Mouse (Mus musculus) kidney, adult 2 months (tissue): Measurements from ENCODE around the gene Mtfmt. TPM values are rescaled to one million over a fixed set of nuclear protein-coding genes. Genes with fewer than 3 reads are reported as not detected.

Experiments
- DNase-seq: peaks from one replicate; pipeline ENCODE4 v3.0.0; 2021
- H3K27ac ChIP-seq: fragments of 200-500 bp; 2 replicates; pipeline ENCODE4 v1.5.1; 2012; ENCODE audit warnings: low read depth, low read length, control low read depth, inconsistent platforms; ENCODE audit not compliant: insufficient read depth
- H3K27me3 ChIP-seq: fragments of 200-500 bp; replicated peaks from 2 replicates; pipeline ENCODE4 v1.6.1; 2012; ENCODE audit warnings: mild to moderate bottlenecking, moderate library complexity, low read length, inconsistent platforms; ENCODE audit not compliant: control insufficient read depth, insufficient read depth
- H3K36me3 ChIP-seq: fragments of 200-500 bp; 2 replicates; pipeline ENCODE4 v1.6.1; 2012; ENCODE audit warnings: mild to moderate bottlenecking, moderate library complexity, low read length, inconsistent platforms; ENCODE audit not compliant: control insufficient read depth, insufficient read depth
- H3K4me1 ChIP-seq: fragments of 200-500 bp; 2 replicates; pipeline ENCODE4 v1.6.1; 2011; ENCODE audit warnings: low read length; ENCODE audit not compliant: control insufficient read depth, insufficient read depth
- H3K4me3 ChIP-seq: fragments of 200-500 bp; 2 replicates; pipeline ENCODE4 v1.5.1; 2011; ENCODE audit warnings: mild to moderate bottlenecking, low read depth, low read length, control low read depth; ENCODE audit not compliant: insufficient read depth
- CTCF ChIP-seq: fragments of 200-500 bp; conservative IDR thresholded peaks from 2 replicates; pipeline ENCODE4 v1.5.1; 2011; ENCODE audit warnings: low read depth, mild to moderate bottlenecking, control low read depth, low read length, moderate library complexity, mixed read lengths; ENCODE audit not compliant: insufficient read depth, insufficient read length
- POLR2A ChIP-seq: fragments of 200-500 bp; IDR thresholded peaks from one replicate; pipeline ENCODE4 v1.6.1; 2011; ENCODE audit warnings: low read depth, low read length, control low read depth
- WGBS: fragments of 180-500 bp; shearing (Covaris S2); methylation state at CpG from one replicate; pipeline ENCODE4 v1.1.7; 2018; 5-methylcytosine and 5-hydroxymethylcytosine counted together
- polyA plus RNA-seq: library from polyadenylated mRNA; depleted of rRNA; stranded (reverse); fragments of >200 nt; gene quantifications from 2 replicates; pipeline ENCODE4 v1.2.3, GENCODE M21; 2012; rRNA removed

The Mtfmt gene
- polyA plus RNA-seq, 1 experiment, result 11.5 TPM

DNA sequence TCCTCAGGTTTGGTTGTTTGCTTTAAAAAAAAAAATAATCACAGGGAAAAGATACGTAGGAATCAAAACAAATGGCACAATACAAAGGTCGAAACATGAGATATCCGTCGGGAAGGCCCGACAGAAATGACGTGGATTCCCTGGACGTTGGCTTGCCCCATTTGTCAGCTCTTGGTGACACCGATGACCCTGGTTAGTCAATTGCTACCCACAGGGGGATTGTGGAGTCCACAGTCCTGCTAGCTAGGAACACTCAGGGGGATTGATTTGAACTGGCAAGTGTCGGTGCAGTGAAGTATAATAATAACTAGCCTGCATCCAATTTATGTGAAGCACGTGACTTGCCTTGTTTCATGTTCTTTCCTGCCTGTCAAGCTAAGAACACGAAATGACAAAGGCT, 32.1 kb downstream of the Mtfmt start:
- 42% methylated on average over 11 of the region's 11 CpGs for WGBS
- Histone ChIP-seq H3K4me1 (no peaks in the 10 kb centered on the region), H3K36me3 (no peaks in the 10 kb centered on the region), H3K27me3 (no peaks in the 10 kb centered on the region), H3K4me3 (no peak overlapping the region), H3K27ac (no peak overlapping the region)
- no peak for TF ChIP-seq POLR2A
- TF ChIP-seq CTCF, result no peak
- peak; percentile 15 for DNase-seq

DNA sequence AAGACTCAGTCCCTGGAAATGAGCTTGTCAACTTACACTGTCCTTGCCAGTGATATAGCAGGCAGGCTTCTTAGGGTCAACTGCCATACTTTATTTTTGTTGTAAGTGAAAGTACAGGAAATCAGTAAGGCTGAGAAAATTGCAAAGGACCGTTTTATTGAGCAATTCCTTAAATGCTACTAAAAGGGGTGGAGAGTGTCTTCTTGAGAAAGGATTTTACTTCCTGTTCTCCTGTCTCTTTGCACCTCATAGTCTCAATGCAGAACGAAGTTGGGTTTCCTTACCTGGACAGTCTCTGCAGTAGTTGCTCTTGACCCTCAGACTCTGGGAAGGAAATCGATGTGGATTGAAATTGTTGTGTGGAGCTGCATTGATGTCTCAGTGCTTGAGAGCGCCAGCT, 37.2 kb downstream of the Mtfmt start:
- 85% methylated on average over 4 of the region's 4 CpGs for WGBS
- no peak for DNase-seq
- H3K4me3 ChIP-seq, result no peak overlapping the region
- no peaks in the 10 kb centered on the region for H3K27me3 ChIP-seq
- H3K4me1 ChIP-seq, result no peaks in the 10 kb centered on the region
- H3K27ac ChIP-seq, result no peak overlapping the region
- no peak for TF ChIP-seq POLR2A
- TF ChIP-seq CTCF, result no peak
- H3K36me3 ChIP-seq, result peaks cover 1% of the 10 kb centered on the region; the same call in 1 of the 2 replicates

DNA sequence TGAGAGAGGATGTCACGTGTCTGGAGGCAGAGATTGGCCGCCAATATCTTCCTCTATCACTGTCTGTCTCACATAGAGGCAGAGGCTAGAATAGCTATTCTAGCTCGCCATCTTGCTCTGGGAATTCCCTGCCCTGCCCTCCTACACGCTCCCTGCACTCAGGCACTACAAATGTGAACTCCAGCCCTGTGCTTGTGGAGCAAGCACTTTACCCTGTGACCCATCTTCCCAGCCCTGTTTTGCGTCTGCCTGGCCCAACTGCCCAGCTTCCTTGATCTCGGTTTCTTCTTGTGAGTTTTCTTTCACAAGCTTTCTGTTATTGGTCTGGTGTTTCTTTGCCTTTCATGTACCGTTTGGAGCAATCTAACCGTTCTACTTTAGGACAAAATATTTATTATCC, 43.6 kb downstream of the Mtfmt start:
- no peak for DNase-seq
- H3K36me3 ChIP-seq, result peaks cover 4% of the 10 kb centered on the region

DNA sequence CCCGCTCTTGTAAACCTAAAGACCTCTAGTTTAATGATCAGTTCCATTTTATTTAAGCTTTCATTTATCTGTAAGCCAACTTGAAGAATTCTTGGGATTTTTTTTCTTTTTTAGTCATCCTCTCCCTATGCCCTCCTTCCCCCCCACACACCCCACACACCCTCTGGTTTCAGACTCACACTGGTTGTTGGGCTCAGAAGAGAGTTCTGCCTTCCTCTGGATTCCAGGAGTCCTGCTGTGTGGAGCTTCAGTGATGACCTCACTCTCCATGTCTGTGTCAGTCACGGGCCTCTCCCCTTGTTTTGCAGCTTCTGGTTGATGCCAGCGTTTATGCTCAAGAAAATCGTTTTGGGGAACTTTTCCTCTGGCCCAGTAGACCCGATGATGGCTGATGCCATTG, 44.5 kb downstream of the Mtfmt start:
- no peak for DNase-seq
- TF ChIP-seq CTCF, result no peak
- H3K36me3 ChIP-seq, result peaks cover 4% of the 10 kb centered on the region
- 90% methylated on average over 5 of the region's 5 CpGs for WGBS
- H3K27me3 ChIP-seq, result no peaks in the 10 kb centered on the region
- H3K4me1 ChIP-seq, result no peaks in the 10 kb centered on the region
- H3K4me3 ChIP-seq, result no peak overlapping the region
- H3K27ac ChIP-seq, result no peak overlapping the region

More for the DNA sequence above, 43.6 kb downstream of the Mtfmt start:
- TF ChIP-seq CTCF (no peak), POLR2A (no peak)
- Histone ChIP-seq H3K4me3 (no peak overlapping the region), H3K4me1 (no peaks in the 10 kb centered on the region), H3K27me3 (no peaks in the 10 kb centered on the region), H3K27ac (no peak overlapping the region)
- 77% methylated on average over 8 of the region's 8 CpGs for WGBS

DNA sequence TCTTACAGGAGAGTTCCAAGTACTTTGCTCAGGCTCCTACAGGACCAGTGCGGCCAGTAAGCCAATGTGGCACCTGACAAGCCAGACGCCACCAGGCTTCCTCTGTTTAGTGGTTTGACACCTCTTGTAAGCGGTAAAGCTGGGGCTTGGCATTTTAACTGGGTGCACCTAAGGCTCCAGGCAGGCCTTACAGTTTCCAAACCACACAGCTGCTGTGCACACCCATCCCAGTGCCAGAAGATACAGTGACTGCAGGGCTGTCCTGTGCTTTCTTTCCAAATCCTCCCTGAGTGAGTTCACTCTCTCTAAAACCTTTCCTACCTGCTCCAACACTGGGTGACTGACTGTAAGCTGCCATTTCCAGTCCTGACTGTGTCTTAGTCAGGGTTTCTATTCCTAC, 55.9 kb downstream of the Mtfmt start:
- Histone ChIP-seq H3K36me3 (no peaks in the 10 kb centered on the region; the same call in 1 of the 2 replicates), H3K4me3 (no peak overlapping the region), H3K27ac (no peak overlapping the region), H3K27me3 (no peaks in the 10 kb centered on the region), H3K4me1 (no peaks in the 10 kb centered on the region)
- 88% methylated on average over 3 of the region's 3 CpGs for WGBS
- DNase-seq, result no peak
- TF ChIP-seq POLR2A (no peak), CTCF (no peak)

DNA sequence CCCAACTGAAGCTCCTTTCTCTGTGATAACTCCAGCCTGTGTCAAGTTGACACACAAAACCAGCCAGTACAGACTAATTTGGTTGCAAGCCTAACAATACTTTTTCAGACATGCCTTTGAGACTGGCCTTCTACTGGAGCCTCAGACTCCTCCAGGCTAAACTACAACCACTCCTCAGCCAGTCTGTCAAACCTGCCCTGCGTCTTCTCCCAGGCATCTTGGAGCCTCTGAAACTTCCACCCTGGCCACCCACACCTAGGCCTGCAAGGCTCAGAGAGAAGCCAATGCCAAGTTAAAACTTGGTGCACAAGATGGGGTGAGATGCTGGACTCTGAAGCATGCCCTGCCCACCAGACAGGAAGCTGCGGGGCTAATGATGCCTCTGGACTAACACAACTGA, 56.8 kb downstream of the Mtfmt start:
- Histone ChIP-seq H3K27ac (no peak overlapping the region), H3K27me3 (no peaks in the 10 kb centered on the region), H3K36me3 (no peaks in the 10 kb centered on the region; the same call in 1 of the 2 replicates), H3K4me3 (no peak overlapping the region), H3K4me1 (no peaks in the 10 kb centered on the region)
- TF ChIP-seq POLR2A, result no peak
- TF ChIP-seq CTCF, result no peak
- 85% methylated on average over 2 of the region's 2 CpGs for WGBS
- DNase-seq, result no peak

DNA sequence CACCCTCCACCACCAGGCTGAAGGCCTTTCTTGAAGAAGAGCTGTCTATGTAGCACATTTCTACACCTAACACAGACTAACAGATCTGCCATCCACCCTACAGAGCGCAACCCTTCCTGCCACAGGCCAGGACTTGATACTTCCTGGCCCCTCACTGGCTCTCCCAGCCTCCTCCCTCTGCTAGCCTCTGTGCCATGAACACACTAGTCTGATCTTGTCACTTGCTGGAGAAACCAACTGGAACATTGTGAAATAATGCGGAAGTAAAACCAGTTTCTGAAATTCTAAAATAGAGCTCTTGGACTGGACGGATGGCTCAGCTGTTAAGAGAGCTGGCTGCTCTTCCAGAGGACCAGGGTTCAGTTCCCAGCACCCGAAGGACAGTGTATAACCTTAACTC, 57.3 kb downstream of the Mtfmt start:
- no peak overlapping the region for H3K27ac ChIP-seq
- H3K36me3 ChIP-seq, result no peaks in the 10 kb centered on the region
- TF ChIP-seq CTCF, result no peak
- TF ChIP-seq POLR2A, result no peak
- 95% methylated on average over 4 of the region's 4 CpGs for WGBS
- no peaks in the 10 kb centered on the region for H3K4me1 ChIP-seq
- no peaks in the 10 kb centered on the region for H3K27me3 ChIP-seq
- no peak for DNase-seq
- no peak overlapping the region for H3K4me3 ChIP-seq

DNA sequence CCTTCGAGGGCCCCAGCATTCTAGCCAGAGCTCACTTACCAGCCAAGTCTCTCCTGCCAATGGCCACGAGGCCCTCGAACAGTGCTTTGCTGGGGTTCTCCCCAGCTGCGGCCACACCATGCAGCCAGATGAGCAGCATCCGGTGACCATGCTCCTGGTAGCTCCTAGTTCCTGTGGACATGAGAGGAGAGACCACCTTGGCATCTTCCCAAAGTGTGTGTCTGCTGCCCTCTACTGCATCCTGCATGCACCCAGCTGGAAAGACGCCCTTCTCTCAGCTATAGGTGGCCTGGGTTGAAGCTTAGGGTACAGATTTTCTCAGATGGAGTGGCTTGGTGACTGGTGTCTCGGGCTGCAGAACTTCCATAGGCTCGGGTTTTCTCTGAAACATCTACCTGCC, 66.6 kb downstream of the Mtfmt start:
- Histone ChIP-seq H3K27me3 (no peaks in the 10 kb centered on the region), H3K4me3 (no peak overlapping the region), H3K27ac (no peak overlapping the region), H3K36me3 (no peaks in the 10 kb centered on the region), H3K4me1 (no peaks in the 10 kb centered on the region)
- TF ChIP-seq POLR2A, result no peak
- TF ChIP-seq CTCF, result peak; percentile 29
- WGBS, result 41% methylated on average over 8 of the region's 8 CpGs
- DNase-seq, result no peak

Other genes with a start within 250 kb of the Mtfmt start
- gene Parp16, start 240.4 kb upstream of the Mtfmt start, polyA plus RNA-seq, result 11.0 and 11.9 TPM in 2 replicates
- gene Cilp, start 170.6 kb upstream of the Mtfmt start, polyA plus RNA-seq, result 1.1 and 1.4 TPM in 2 replicates
- 24.4 and 25.8 TPM in 2 replicates for gene Clpx, start 141.5 kb upstream of the Mtfmt start, polyA plus RNA-seq
- gene Pdcd7, start 89.7 kb upstream of the Mtfmt start, polyA plus RNA-seq, result 6.0 and 6.1 TPM in 2 replicates
- 0.25 and 0.33 TPM in 2 replicates for gene Ubap1l, start 74.7 kb upstream of the Mtfmt start, polyA plus RNA-seq
- 0.68 and 0.75 TPM in 2 replicates for gene Kbtbd13, start 44.1 kb upstream of the Mtfmt start, polyA plus RNA-seq
- gene Rasl12, start 37.3 kb upstream of the Mtfmt start, polyA plus RNA-seq, result 9.5 and 11.3 TPM in 2 replicates
- gene Slc51b, start 12.8 kb upstream of the Mtfmt start, polyA plus RNA-seq, result 13.0 and 15.0 TPM in 2 replicates
- gene Spg21, start 25.2 kb downstream of the Mtfmt start, polyA plus RNA-seq, result 32.3 and 34.3 TPM in 2 replicates
- gene Ankdd1a, start 84.4 kb downstream of the Mtfmt start, polyA plus RNA-seq, result 0.06 and 0.16 TPM in 2 replicates
- gene Plekho2, start 144.3 kb downstream of the Mtfmt start, polyA plus RNA-seq, result 9.8 and 10.4 TPM in 2 replicates
- gene Pif1, start 151.4 kb downstream of the Mtfmt start, polyA plus RNA-seq, result 0.08 and 0.11 TPM in 2 replicates
- 257 and 303 TPM in 2 replicates for gene Rbpms2, start 193.9 kb downstream of the Mtfmt start, polyA plus RNA-seq
- 139 and 147 TPM in 2 replicates for gene Oaz2, start 232.2 kb downstream of the Mtfmt start, polyA plus RNA-seq